Mouse (Mus musculus) left cerebral cortex, postnatal 36 days (tissue): Measurements from ENCODE around the gene Clpb. TPM values are rescaled to one million over a fixed set of nuclear protein-coding genes. Genes with fewer than 3 reads are reported as not detected.
"Not testable (repeated sequence)": the region's sequence is repeated elsewhere in the genome, so short reads cannot be mapped to it uniquely, and the experiment has no call there.

Experiments
- DNase-seq, 2 experiments: peaks; one replicate each; pipeline ENCODE4 v3.0.0; 2021 to 2022; ENCODE audit warnings: low spot score in 2 of 2, mixed read lengths in 1 of 2
- intact Hi-C: fragments of 180-260 bp; cut with DNase I; formaldehyde crosslinking; loops from one replicate; pipeline ENCODE4 v1.15.1; 2025
- total RNA-seq, 2 experiments: library from RNA; stranded (reverse); gene quantifications; 2 replicates each; pipeline ENCODE4 v1.2.3; 2021

Clpb gene
- total RNA-seq, result 10 to 100 TPM; 55.2 to 60.3 TPM

GRCm38 (mm10) chr7:101663514-101664159 is at the start of gene Clpb:
Gene Clpb, plus strand, starts transcription at chr7:101663633.
- intact Hi-C loops, result loop anchor here (5.0 kb wide), 1 partner anchor 234 kb away; no protein-coding TSS in a partner anchor

GRCm38 (mm10) chr7:101615406-101615805 is 48.0 kb upstream of the Clpb start:
- intact Hi-C loops, result no loop called here
- DNase-seq, result no peak

More at GRCm38 (mm10) chr7:101663514-101664159, at the start of gene Clpb:
- DNase-seq, result peak; percentile 92 to 93

GRCm38 (mm10) chr7:101616136-101616835 is 47.1 kb upstream of the Clpb start:
- intact Hi-C loops, result no loop called here

GRCm38 (mm10) chr7:101617438-101618165 is 45.8 kb upstream of the Clpb start:
- peak; percentile 74 to 84 for DNase-seq
- intact Hi-C loops, result loop anchor here (1.0 to 2.0 kb wide), 2 partner anchors 76 to 167 kb away; no protein-coding TSS in a partner anchor

More at GRCm38 (mm10) chr7:101616136-101616835, 47.1 kb upstream of the Clpb start:
- no peak for DNase-seq

GRCm38 (mm10) chr7:101618273-101618672 is 45.2 kb upstream of the Clpb start:
- intact Hi-C loops, result loop anchor here (2.0 kb wide), 1 partner anchor 167 kb away; no protein-coding TSS in a partner anchor
- DNase-seq, result no peak

- DNase-seq, result peak; percentile 53 to 65
- intact Hi-C loops, result loop anchor here (2.0 kb wide), 1 partner anchor 208 kb away; no protein-coding TSS in a partner anchor
Observed at GRCm38 (mm10) chr7:101620373-101620772, 43.1 kb upstream of the Clpb start.

GRCm38 (mm10) chr7:101621861-101622260 is 41.6 kb upstream of the Clpb start:
- DNase-seq, result not testable (repeated sequence)
- intact Hi-C loops, result loop anchor here (2.0 kb wide), 1 partner anchor 209 kb away; no protein-coding TSS in a partner anchor

- intact Hi-C loops, result no loop called here
- DNase-seq, result no peak
Observed at GRCm38 (mm10) chr7:101624283-101624682, 39.1 kb upstream of the Clpb start.

- DNase-seq, result not testable (repeated sequence)
Observed at GRCm38 (mm10) chr7:101627166-101627565, 36.3 kb upstream of the Clpb start.

GRCm38 (mm10) chr7:101628481-101628880 is 35.0 kb upstream of the Clpb start:
- intact Hi-C loops, result no loop called here
- no peak for DNase-seq

More at GRCm38 (mm10) chr7:101627166-101627565, 36.3 kb upstream of the Clpb start:
- intact Hi-C loops, result not testable (repeated sequence)

- DNase-seq, result no peak
- intact Hi-C loops, result no loop called here
Observed at GRCm38 (mm10) chr7:101633629-101634177, 29.7 kb upstream of the Clpb start.

GRCm38 (mm10) chr7:101634513-101634912 is 28.9 kb upstream of the Clpb start:
- DNase-seq, result no peak
- intact Hi-C loops, result no loop called here

- intact Hi-C loops, result no loop called here
- no peak for DNase-seq
Observed at GRCm38 (mm10) chr7:101636056-101636455, 27.4 kb upstream of the Clpb start.

- intact Hi-C loops, result no loop called here
- DNase-seq, result no peak
Observed at GRCm38 (mm10) chr7:101643879-101644278, 19.6 kb upstream of the Clpb start.

- DNase-seq, result no peak
- intact Hi-C loops, result loop anchor here (5.0 kb wide), 1 partner anchor 428 kb away; no protein-coding TSS in a partner anchor
Observed at GRCm38 (mm10) chr7:101649729-101650128, 13.7 kb upstream of the Clpb start.

GRCm38 (mm10) chr7:101650565-101650964 is 12.9 kb upstream of the Clpb start:
- DNase-seq, result no peak
- intact Hi-C loops, result loop anchor here (5.0 kb wide), 1 partner anchor 427 kb away; no protein-coding TSS in a partner anchor

GRCm38 (mm10) chr7:101653681-101654209 is 9.7 kb upstream of the Clpb start:
- intact Hi-C loops, result loop anchor here (5.0 kb wide), 1 partner anchor 424 kb away; no protein-coding TSS in a partner anchor
- DNase-seq, result peak; percentile 26 to 57

GRCm38 (mm10) chr7:101654936-101655335 is 8.5 kb upstream of the Clpb start:
- no peak for DNase-seq
- intact Hi-C loops, result loop anchor here (5.0 kb wide), 1 partner anchor 422 kb away; no protein-coding TSS in a partner anchor

GRCm38 (mm10) chr7:101662006-101662405 is 1.4 kb upstream of the Clpb start:
- intact Hi-C loops, result loop anchor here (5.0 kb wide), 1 partner anchor 235 kb away; no protein-coding TSS in a partner anchor
- no peak for DNase-seq
